Mouse (Mus musculus) forebrain, embryonic 15.5 days (tissue): Measurements from ENCODE around the gene Nudt22. TPM values are rescaled to one million over a fixed set of nuclear protein-coding genes. Genes with fewer than 3 reads are reported as not detected.
A peak's percentile ranks its signal among the peaks of the same experiment; 100 is the strongest.

Source experiments
- ATAC-seq: fragments of 200-750 bp; cut with Nextera tagmentation; replicated peaks from 2 replicates; pipeline ENCODE4 v1.8.0; 2017; ENCODE audit warnings: mild to moderate bottlenecking, moderate TSS enrichment, moderate library complexity
- H3K27ac ChIP-seq: fragments of 300-500 bp; sonication (generic); replicated peaks from 2 replicates; pipeline ENCODE4 v1.5.1; 2015; ENCODE audit warnings: mild to moderate bottlenecking, inconsistent platforms
- H3K27me3 ChIP-seq: fragments of 300-500 bp; sonication (generic); 2 replicates; pipeline ENCODE4 v1.6.1; 2015; ENCODE audit warnings: inconsistent platforms
- H3K36me3 ChIP-seq: fragments of 300-500 bp; sonication (generic); 2 replicates; pipeline ENCODE4 v1.6.1; 2015; ENCODE audit warnings: mild to moderate bottlenecking, inconsistent platforms
- H3K4me1 ChIP-seq: fragments of 300-500 bp; sonication (generic); 2 replicates; pipeline ENCODE4 v1.6.1; 2015; ENCODE audit warnings: inconsistent platforms
- H3K4me2 ChIP-seq: fragments of 300-500 bp; sonication (generic); replicated peaks from 2 replicates; pipeline ENCODE4 v1.6.1; 2015; ENCODE audit warnings: mild to moderate bottlenecking, inconsistent platforms
- H3K4me3 ChIP-seq: fragments of 300-500 bp; sonication (generic); 2 replicates; pipeline ENCODE4 v1.5.1; 2015; ENCODE audit warnings: mild to moderate bottlenecking, inconsistent platforms
- H3K9ac ChIP-seq: fragments of 300-500 bp; sonication (generic); replicated peaks from 2 replicates; pipeline ENCODE4 v1.6.1; 2015; ENCODE audit warnings: mild to moderate bottlenecking, inconsistent platforms
- H3K9me3 ChIP-seq: fragments of 300-500 bp; sonication (generic); 2 replicates; pipeline ENCODE4 v1.6.1; 2016; ENCODE audit warnings: inconsistent platforms
- WGBS: fragments of 180-500 bp; shearing (Covaris S2); methylation state at CpG from one replicate; pipeline ENCODE4 v1.1.7; 2015; ENCODE audit warnings: mixed read lengths; 5-methylcytosine and 5-hydroxymethylcytosine counted together
- polyA plus RNA-seq: library from polyadenylated mRNA; unstranded; fragments of >200 nt; fragmentation: Nextera tagmentation; extraction: Ambion mirVana; gene quantifications from 2 replicates; pipeline ENCODE4 v1.2.1, GENCODE M21; 2015

Gene Nudt22
- polyA plus RNA-seq, 1 experiment from 2014 or later, result 18.1 TPM

DNA sequence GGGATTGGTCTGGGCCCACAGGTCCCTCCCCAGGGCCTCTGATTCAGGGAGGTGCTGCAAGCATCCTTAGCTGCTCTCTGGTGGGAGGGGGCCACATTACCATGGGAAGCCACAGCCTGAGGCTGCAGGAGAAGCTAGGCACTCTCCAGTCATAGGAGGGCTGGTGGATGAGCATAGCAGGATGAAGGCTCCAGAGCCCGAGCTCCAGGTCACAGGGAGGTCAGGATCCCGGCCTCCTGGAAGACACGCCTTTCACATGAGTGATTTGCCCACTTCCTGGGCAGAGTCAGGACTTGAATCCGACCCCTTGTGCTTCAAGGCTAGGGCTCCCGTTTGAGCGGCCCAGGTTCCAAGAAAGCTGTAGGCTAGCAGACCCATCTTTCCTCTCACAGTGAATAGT lies 24.3 kb downstream of the Nudt22 start:
- ATAC-seq, result no peak
- WGBS, result 54% methylated on average over 6 of the region's 6 CpGs
- no peak overlapping the region for H3K9ac ChIP-seq

DNA sequence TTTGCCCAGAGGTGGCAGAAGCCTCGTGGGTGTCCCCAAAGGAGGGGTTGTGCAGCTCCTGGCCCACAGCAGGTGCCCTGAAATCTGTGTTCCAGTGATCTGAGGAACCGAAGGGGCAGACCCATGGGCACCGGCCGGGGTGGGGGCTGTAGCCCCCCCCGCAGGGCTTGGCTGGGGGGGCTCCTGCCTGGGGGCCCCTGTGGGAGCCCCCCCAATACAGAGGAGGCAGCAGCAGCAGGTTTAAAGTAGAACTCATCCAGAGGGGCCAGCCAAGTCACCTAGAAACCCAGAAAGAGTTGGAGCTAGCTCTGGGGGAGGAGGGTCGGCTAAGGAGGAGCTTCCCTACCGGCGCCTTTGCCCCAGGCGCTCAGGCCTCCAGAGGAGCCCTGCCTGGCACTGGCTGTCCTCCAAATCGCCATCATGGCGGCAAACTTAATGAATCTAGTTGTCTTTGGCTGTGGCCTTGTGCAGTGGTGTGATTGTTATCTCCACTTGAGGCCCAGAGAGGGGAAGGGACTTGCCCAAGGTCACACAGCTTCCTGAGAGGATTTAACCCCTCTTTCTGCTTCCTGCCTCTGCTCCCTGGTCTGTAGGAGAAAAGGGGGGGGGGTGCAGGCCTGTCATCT lies 25.3 kb downstream of the Nudt22 start:
- Histone ChIP-seq H3K36me3 (no peaks in the 10 kb centered on the region), H3K27ac (no peak overlapping the region), H3K27me3 (peaks cover 12% of the 10 kb centered on the region), H3K9ac (no peak overlapping the region), H3K9me3 (no peaks in the 10 kb centered on the region), H3K4me2 (peak overlapping the region; percentile 46; the same call in 1 of the 2 replicates), H3K4me3 (no peak overlapping the region), H3K4me1 (peaks cover 21% of the 10 kb centered on the region)
- ATAC-seq, result no peak
- WGBS, result 13% methylated on average over 11 of the region's 11 CpGs

More for the DNA sequence above, 24.3 kb downstream of the Nudt22 start:
- H3K4me2 ChIP-seq, result no peak overlapping the region
- H3K9me3 ChIP-seq, result no peaks in the 10 kb centered on the region
- no peak overlapping the region for H3K27ac ChIP-seq
- peaks cover 31% of the 10 kb centered on the region for H3K4me1 ChIP-seq
- H3K27me3 ChIP-seq, result peaks cover 12% of the 10 kb centered on the region
- no peaks in the 10 kb centered on the region for H3K36me3 ChIP-seq
- H3K4me3 ChIP-seq, result no peak overlapping the region

DNA sequence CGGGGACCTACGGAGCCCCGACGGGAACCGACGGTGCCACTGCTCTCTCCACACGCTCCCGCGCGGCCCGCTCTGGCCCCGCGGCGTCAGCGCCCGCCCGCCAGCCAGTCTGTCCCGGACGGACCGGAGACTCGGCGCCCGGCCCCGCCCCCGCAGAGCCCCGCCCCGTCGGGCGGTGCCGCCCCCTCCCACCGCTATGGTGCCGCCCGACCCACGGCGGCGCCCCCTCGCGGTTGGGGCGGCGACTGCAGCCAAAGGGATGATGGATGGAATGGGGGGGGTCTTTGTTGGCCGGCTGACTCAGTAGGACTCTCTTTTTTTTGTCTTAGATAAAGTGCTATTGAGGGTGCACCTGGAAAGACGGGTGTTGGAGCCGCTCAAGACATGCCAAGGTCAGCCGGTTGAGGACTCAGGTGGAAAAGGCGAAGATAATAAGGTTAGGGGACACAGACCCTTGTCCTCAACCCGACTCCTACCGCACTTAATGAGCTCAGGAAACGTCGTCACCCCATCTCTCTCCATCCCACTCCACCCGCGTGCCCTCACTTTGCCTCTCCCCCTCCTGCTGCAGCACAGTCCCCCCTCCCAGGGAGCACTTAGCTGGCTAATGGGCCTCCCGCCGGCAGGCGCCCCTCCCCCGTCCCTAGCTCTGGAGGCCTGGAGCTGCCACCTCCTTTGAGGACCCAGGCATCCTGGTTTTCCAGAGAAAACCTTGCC lies 26.1 kb downstream of the Nudt22 start:
- ATAC-seq, result 0 out of 2 replicates have a peak, but pooled peaks have one; percentile 9
- WGBS, result 1% methylated on average over 45 of the region's 55 CpGs
- H3K9ac ChIP-seq, result peak overlapping the region; percentile 22

DNA sequence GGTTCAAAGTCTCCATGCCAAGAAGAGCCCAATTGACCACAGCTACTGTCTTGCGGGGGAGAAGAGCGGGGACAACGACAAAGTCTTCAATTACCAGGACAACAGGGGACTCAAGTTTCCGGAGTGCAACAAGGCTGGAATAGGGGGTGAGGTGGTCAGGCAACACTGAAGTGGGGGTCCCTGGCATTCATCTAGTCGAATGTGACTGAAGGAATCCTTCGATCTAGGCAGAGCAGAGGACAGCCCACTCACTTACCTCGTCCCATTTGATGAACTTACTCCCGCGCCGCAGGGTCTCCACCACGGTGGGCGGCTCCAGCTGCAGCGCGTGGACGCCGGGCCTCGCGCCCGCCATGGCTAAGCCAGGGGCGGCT lies 26.6 kb downstream of the Nudt22 start:
- Histone ChIP-seq H3K4me2 (peak overlapping the region; percentile 46), H3K4me1 (peaks cover 21% of the 10 kb centered on the region), H3K27me3 (peaks cover 12% of the 10 kb centered on the region), H3K9me3 (no peaks in the 10 kb centered on the region), H3K4me3 (peak overlapping the region; percentile 41), H3K36me3 (no peaks in the 10 kb centered on the region), H3K9ac (peak overlapping the region; percentile 22), H3K27ac (no peak overlapping the region)
- no peak for ATAC-seq
- WGBS, result 1% methylated on average over 20 of the region's 20 CpGs

More for the DNA sequence above, 26.1 kb downstream of the Nudt22 start:
- peaks cover 21% of the 10 kb centered on the region for H3K4me1 ChIP-seq
- H3K4me2 ChIP-seq, result peak overlapping the region; percentile 46
- no peak overlapping the region for H3K27ac ChIP-seq
- no peaks in the 10 kb centered on the region for H3K9me3 ChIP-seq
- H3K27me3 ChIP-seq, result peaks cover 12% of the 10 kb centered on the region
- H3K4me3 ChIP-seq, result peak overlapping the region; percentile 41
- no peaks in the 10 kb centered on the region for H3K36me3 ChIP-seq

DNA sequence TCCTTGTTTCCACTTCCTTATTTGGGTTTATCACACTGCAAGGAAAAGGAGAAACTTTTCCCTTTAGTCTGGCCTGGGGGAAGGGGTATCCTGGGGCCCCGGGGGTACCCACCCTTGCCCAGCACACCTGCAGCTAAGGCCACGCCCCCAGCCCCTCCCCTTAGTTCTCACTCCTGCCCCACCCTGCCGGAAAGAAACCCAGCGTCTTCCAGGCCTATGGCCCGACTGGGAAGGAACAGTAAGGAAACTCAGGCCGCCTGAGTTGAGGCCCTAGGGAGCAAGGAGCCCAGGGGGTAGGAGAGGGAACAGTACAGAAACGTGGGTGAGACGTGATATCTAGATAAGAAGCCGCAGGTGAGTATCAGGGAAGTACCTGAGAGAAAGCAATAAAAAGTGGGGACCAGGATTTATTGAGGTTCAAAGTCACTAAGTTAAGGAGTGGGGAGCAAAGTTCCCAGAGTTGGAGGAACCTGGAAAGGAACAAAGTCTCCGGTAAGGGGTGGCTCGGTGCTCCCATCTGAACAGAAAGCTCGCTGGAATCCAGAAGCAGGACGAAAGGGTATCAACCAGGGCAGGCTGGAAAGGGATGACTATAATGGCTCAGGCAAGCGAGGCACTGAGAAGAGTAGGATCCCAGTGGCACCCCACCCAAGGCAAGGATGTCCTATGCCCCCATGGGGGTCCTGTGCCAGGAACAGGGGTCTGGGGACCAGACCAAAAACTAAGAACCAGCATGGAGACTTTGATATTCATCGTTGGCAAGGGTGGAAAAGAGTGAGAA lies 27.2 kb downstream of the Nudt22 start:
- H3K4me3 ChIP-seq, result peak overlapping the region; percentile 41
- H3K36me3 ChIP-seq, result no peaks in the 10 kb centered on the region
- H3K4me1 ChIP-seq, result peaks cover 17% of the 10 kb centered on the region
- H3K9ac ChIP-seq, result no peak overlapping the region
- peak overlapping the region; percentile 46 for H3K4me2 ChIP-seq
- H3K27me3 ChIP-seq, result peaks cover 12% of the 10 kb centered on the region
- no peak for ATAC-seq
- no peak overlapping the region for H3K27ac ChIP-seq
- WGBS, result 14% methylated on average over 15 of the region's 15 CpGs
- no peaks in the 10 kb centered on the region for H3K9me3 ChIP-seq

DNA sequence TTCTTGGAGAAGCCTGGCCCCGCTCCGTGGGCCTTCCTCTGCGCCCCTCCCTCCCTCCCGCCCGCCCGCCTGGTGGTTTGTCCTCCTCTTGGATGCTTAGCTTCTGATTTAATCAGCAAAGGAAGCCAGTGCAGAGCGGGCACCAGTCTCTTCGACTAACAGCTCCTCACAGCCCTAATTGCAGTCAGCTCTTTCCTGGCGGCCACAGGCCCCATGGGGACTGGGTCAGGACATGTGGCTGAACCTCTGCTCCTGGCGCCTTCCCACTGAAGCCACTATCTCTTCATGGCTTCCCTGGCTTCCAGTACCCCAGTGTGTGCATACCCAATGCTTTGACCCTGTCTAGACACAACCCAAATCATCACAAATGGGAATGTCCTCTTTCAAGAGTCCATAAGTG lies 39.5 kb downstream of the Nudt22 start:
- Histone ChIP-seq H3K36me3 (no peaks in the 10 kb centered on the region), H3K4me1 (peaks cover 10% of the 10 kb centered on the region), H3K9me3 (no peaks in the 10 kb centered on the region), H3K27ac (no peak overlapping the region), H3K9ac (no peak overlapping the region), H3K4me3 (no peak overlapping the region), H3K27me3 (no peaks in the 10 kb centered on the region), H3K4me2 (no peak overlapping the region)
- ATAC-seq, result no peak
- 84% methylated on average over 10 of the region's 10 CpGs for WGBS

DNA sequence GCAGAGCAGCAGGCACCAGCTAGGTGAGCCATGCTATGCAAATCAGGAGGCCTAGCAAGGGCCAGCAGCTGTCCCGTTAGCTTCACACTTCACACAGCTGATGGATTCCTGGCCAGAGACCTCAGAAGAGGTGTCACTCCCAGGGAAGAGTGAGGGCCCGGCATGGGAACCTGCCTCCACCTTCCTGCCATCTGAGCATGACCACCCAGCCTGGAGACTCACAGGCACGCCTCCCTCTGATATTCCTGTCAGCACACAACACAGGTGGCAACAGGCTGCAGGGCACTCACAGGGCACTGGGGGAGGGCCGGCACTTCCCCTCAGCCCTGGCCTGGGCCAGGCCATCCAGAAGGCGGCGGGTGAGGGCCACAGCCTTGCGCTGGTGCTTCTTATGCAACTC lies 40.5 kb downstream of the Nudt22 start:
- ATAC-seq, result no peak
- no peak overlapping the region for H3K4me2 ChIP-seq
- H3K27me3 ChIP-seq, result no peaks in the 10 kb centered on the region
- H3K9ac ChIP-seq, result no peak overlapping the region
- no peaks in the 10 kb centered on the region for H3K36me3 ChIP-seq
- WGBS, result 96% methylated on average over 7 of the region's 7 CpGs
- H3K27ac ChIP-seq, result no peak overlapping the region
- no peaks in the 10 kb centered on the region for H3K9me3 ChIP-seq
- H3K4me3 ChIP-seq, result no peak overlapping the region
- H3K4me1 ChIP-seq, result peaks cover 11% of the 10 kb centered on the region

DNA sequence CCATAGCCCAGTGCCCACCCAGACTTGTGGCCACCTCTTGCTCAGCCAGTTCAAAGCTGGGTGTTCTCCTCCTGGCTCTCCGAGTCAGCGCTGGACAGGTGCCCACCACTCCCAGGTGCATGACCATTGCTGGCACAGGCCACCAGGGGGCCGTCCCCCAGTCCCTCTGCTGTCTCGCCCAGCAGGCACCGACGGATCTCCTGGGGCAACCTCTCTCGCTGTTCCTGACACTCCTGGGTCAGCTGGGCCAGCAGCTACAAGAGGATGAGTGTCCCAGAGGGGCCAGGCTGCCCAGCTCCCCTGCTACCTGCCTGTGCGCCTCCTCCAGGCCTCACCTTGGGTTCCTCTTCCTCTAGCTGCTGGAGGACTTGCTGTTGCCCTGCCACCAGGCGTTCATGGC lies 41.9 kb downstream of the Nudt22 start:
- no peaks in the 10 kb centered on the region for H3K27me3 ChIP-seq
- H3K4me3 ChIP-seq, result no peak overlapping the region
- H3K27ac ChIP-seq, result no peak overlapping the region
- no peaks in the 10 kb centered on the region for H3K9me3 ChIP-seq
- H3K4me2 ChIP-seq, result no peak overlapping the region
- no peak overlapping the region for H3K9ac ChIP-seq
- H3K4me1 ChIP-seq, result peaks cover 21% of the 10 kb centered on the region
- no peak for ATAC-seq
- no peaks in the 10 kb centered on the region for H3K36me3 ChIP-seq
- 46% methylated on average over 9 of the region's 9 CpGs for WGBS

DNA sequence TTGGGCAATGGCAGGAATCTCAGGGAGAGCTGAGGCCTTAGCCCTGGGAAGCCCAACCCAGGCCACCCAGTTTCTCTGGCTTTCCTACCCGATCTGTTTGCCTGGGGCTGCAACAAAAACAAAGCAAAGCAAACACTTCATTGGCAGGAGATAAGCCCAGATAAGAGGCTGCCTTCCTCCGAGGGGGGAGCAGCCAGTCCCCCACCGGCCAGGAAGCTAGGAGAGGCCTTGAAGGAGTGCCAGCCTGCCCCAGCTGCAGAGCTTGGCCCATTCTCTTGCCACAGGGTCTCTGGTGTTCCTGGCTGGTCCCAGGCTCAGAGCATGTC lies 43.2 kb downstream of the Nudt22 start:
- 14% methylated on average over 3 of the region's 3 CpGs for WGBS
- peak overlapping the region; percentile 63 for H3K4me3 ChIP-seq
- H3K27me3 ChIP-seq, result no peaks in the 10 kb centered on the region
- ATAC-seq, result no peak
- peak overlapping the region; percentile 74 for H3K9ac ChIP-seq
- peak overlapping the region; percentile 95 for H3K27ac ChIP-seq
- no peaks in the 10 kb centered on the region for H3K36me3 ChIP-seq
- H3K4me1 ChIP-seq, result peaks cover 21% of the 10 kb centered on the region
- H3K4me2 ChIP-seq, result peak overlapping the region; percentile 94
- no peaks in the 10 kb centered on the region for H3K9me3 ChIP-seq

DNA sequence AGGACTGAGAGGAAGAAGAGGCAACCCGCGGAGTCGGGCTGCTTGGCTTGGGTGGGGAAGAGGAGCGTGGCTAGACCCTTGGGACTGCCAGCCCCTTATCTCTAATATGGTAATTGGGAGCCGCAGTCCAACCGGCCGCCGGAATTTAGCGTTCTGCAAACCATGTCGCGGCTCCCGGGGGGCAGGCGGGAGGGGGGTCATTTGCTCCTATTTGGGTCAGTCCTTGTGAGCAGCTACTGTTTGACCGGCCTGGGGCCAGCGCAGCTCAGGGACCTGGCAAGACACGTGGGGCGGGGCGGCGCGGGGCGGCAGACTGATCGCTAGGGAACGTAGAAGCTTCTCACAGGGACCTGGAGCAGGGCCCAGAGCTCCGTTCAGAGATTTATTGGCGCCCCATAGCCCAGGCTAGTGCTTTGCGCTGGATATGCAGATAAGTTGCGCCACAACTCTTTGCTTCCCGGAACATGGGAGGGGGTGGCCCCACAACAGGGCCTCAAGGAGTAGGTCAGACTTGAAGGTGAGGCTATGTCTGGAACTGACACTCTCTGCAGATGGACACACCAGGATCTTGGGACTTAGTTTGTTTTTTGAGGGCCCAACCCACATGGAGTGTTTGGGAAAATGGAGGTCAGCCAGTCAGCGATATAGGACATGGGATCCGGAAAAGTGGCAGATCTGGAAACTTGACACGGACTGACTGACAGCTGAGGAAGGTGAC lies 43.8 kb downstream of the Nudt22 start:
- WGBS, result 2% methylated on average over 31 of the region's 31 CpGs
- peak; percentile 11 for ATAC-seq
- peak overlapping the region; percentile 94 for H3K4me2 ChIP-seq

DNA sequence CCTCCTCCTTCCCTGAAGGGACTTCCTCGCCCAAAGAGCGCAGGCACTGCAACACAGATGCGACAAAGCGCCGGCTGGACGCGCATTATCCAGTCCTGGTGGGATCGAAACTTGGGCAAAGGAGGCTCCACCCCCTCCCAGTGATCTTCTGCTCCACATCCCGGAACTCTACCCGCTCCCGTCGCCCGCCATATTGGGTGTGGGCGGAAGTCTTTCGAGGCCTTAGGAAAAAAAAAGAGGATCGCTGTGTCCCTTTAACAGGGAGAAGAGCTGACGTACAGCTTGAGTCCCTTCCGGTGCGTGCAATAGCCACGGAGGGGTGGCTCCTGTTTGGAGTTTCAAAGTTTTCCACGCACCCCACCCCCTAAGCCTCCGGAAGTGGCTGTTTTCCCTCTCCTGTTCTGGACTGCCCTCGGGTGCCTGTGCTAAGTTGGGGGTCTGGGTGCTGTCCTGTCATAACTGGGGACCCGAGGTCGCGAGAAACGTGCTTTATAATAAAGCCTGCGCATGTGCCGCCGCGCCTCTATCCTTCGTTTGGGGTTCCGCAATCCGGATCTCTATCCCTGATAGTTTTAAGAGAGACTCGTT lies 44.4 kb downstream of the Nudt22 start:
- H3K9ac ChIP-seq, result peak overlapping the region; percentile 74
- under 1% methylated on average over 35 of the region's 35 CpGs for WGBS
- H3K36me3 ChIP-seq, result peaks cover 2% of the 10 kb centered on the region; the same call in 1 of the 2 replicates
- H3K27ac ChIP-seq, result peak overlapping the region; percentile 95
- peak overlapping the region; percentile 94 for H3K4me2 ChIP-seq
- H3K4me3 ChIP-seq, result peak overlapping the region; percentile 63
- H3K9me3 ChIP-seq, result no peaks in the 10 kb centered on the region
- H3K4me1 ChIP-seq, result peaks cover 21% of the 10 kb centered on the region
- no peaks in the 10 kb centered on the region for H3K27me3 ChIP-seq
- peak; percentile 85 for ATAC-seq

More for the DNA sequence above, 43.8 kb downstream of the Nudt22 start:
- H3K9me3 ChIP-seq, result no peaks in the 10 kb centered on the region
- peak overlapping the region; percentile 63 for H3K4me3 ChIP-seq
- peaks cover 21% of the 10 kb centered on the region for H3K4me1 ChIP-seq
- H3K9ac ChIP-seq, result peak overlapping the region; percentile 74
- H3K27me3 ChIP-seq, result no peaks in the 10 kb centered on the region
- peaks cover under 1% of the 10 kb centered on the region; the same call in 1 of the 2 replicates for H3K36me3 ChIP-seq
- peak overlapping the region; percentile 95 for H3K27ac ChIP-seq
